Comparison of ENCODE assay signal across 17 mouse cellular contexts in the genomic region with DNA sequence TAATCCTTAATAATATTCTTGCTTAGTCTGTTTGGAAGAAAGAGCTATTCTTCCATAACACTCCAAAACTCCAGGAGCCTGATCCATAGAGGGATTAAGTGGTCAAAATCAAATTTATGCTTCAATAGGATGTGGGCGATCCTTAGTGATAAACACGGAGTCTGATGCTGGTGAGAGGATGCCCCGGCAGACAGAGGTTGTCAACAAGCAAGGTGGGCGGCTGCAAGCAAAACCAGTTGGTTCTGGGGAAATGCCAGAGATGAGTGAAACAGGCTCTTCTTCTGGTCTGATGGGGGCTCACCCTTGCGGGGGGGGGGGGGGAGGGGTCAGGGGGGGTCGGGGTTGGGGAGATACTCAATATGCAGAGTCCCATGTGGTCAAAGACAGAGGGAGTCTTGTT.
"Had no signal": no experiment of that assay in that cellular context is flagged by ENCODE, and none has a peak within 500 bp of the region (broad histone marks: within the 10 kb centered on the region; RNA-seq: fewer than 3 reads in every experiment).

No protein-coding gene starts in this region.

- ATAC-seq: lung, postnatal 0 days; midbrain, embryonic 13.5 days; midbrain, embryonic 15.5 days had no signal

- H3K27ac ChIP-seq: lung, embryonic 15.5 days; macrophage; midbrain, embryonic 13.5 days; midbrain, embryonic 15.5 days; neural tube, embryonic 12.5 days; stomach, embryonic 15.5 days; stomach, postnatal 0 days had no signal

- H3K36me3 ChIP-seq: lung, embryonic 15.5 days; midbrain, embryonic 13.5 days; midbrain, embryonic 15.5 days; neural tube, embryonic 12.5 days; stomach, embryonic 15.5 days had no signal

- H3K4me3 ChIP-seq: lung, embryonic 15.5 days; megakaryocyte, embryonic 14.5 days; midbrain, embryonic 13.5 days; midbrain, embryonic 15.5 days; neural tube, embryonic 12.5 days; stomach, embryonic 15.5 days had no signal

- H3K9me3 ChIP-seq: lung, embryonic 15.5 days; megakaryocyte, embryonic 14.5 days; midbrain, embryonic 13.5 days; midbrain, embryonic 15.5 days; neural tube, embryonic 12.5 days; stomach, embryonic 15.5 days had no signal

- H3K4me1 ChIP-seq: lung, embryonic 15.5 days; midbrain, embryonic 13.5 days; midbrain, embryonic 15.5 days; neural tube, embryonic 12.5 days; stomach, embryonic 15.5 days had no signal

- DNase-seq: lung, adult 2 months; lung, postnatal 14 days; lung, postnatal 36 days; right cerebral cortex, postnatal 14 days; thymus, adult 2 months; thymus, postnatal 25 days; thymus, postnatal 4 days had no signal

- H3K9ac ChIP-seq: lung, embryonic 15.5 days; midbrain, embryonic 13.5 days; midbrain, embryonic 15.5 days; neural tube, embryonic 12.5 days; stomach, embryonic 15.5 days had no signal

- H3K27me3 ChIP-seq: lung, embryonic 15.5 days; midbrain, embryonic 13.5 days; midbrain, embryonic 15.5 days; neural tube, embryonic 12.5 days; stomach, embryonic 15.5 days had no signal

- H3K4me2 ChIP-seq: lung, embryonic 15.5 days; midbrain, embryonic 11.5 days; midbrain, embryonic 13.5 days; midbrain, embryonic 15.5 days; neural tube, embryonic 12.5 days; stomach, embryonic 15.5 days had no signal
